Mouse (Mus musculus): ENCODE data around the gene Xdh. TPM values are rescaled to one million over a fixed set of nuclear protein-coding genes. Genes with fewer than 3 reads are reported as not detected.

Xdh gene
- polyA plus RNA-seq, 1 experiment, result 25.2 TPM

GRCm38 (mm10) chr17:73982871-73983270 lies 32.9 kb upstream of the Xdh start:
- TF ChIP-seq POLR2A (IDR thresholded peaks at IDR 0.05; ENCODE audit: control insufficient read depth, extremely low read depth, insufficient read depth, low read length, poor library complexity) (no peak), CTCF (IDR thresholded peaks at IDR 0.05; ENCODE audit: borderline replicate concordance, control insufficient read depth, extremely low read depth, insufficient read depth, low read length, poor library complexity) (no peak)
- Histone ChIP-seq H3K27ac (ENCODE audit: control insufficient read depth, insufficient read depth, low read length) (no peak overlapping the region), H3K4me3 (ENCODE audit: control insufficient read depth, insufficient read depth, low read length) (no peak overlapping the region), H3K36me3 (ENCODE audit: control insufficient read depth, insufficient read depth, low read length) (no peaks in the 10 kb centered on the region), H3K4me1 (replicated peaks; ENCODE audit: control insufficient read depth, insufficient read depth, low read length) (no peaks in the 10 kb centered on the region), H3K27me3 (ENCODE audit: control insufficient read depth, insufficient read depth, low read length) (no peaks in the 10 kb centered on the region)
- no peak for DNase-seq
- WGBS, result 92% methylated on average over 1 of the region's 1 CpGs

DNA sequence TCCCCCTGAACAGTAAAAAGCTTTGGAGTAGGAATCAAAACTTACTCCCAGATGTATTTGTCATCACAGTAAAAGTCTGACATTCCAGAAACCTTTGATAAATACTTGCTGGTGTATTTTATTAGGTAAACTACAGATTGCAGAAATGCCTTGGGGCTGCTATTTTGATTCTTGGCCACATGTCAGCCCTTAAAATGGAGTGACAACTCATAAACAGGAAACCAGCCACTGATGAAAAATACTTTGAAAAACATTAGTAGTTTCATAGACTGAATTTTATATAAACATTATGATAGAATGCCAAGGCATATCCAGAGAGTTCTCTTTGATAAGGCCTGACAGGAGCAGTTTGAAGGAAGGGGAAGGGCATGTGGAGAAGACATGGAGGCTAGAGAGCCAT lies 26.1 kb upstream of the Xdh start:
- no peak overlapping the region for H3K4me3 ChIP-seq (ENCODE audit: control insufficient read depth, insufficient read depth, low read length)
- TF ChIP-seq POLR2A (IDR thresholded peaks at IDR 0.05; ENCODE audit: control insufficient read depth, extremely low read depth, insufficient read depth, low read length, poor library complexity), result no peak
- no peak for TF ChIP-seq CTCF (IDR thresholded peaks at IDR 0.05; ENCODE audit: borderline replicate concordance, control insufficient read depth, extremely low read depth, insufficient read depth, low read length, poor library complexity)

GRCm38 (mm10) chr17:73972648-73973047 lies 22.7 kb upstream of the Xdh start:
- TF ChIP-seq POLR2A (IDR thresholded peaks at IDR 0.05; ENCODE audit: control insufficient read depth, extremely low read depth, insufficient read depth, low read length, poor library complexity) (no peak), CTCF (IDR thresholded peaks at IDR 0.05; ENCODE audit: borderline replicate concordance, control insufficient read depth, extremely low read depth, insufficient read depth, low read length, poor library complexity) (no peak)

More for the DNA sequence above, 26.1 kb upstream of the Xdh start:
- H3K27ac ChIP-seq (ENCODE audit: control insufficient read depth, insufficient read depth, low read length), result no peak overlapping the region
- no peak for DNase-seq
- no peaks in the 10 kb centered on the region for H3K27me3 ChIP-seq (ENCODE audit: control insufficient read depth, insufficient read depth, low read length)
- H3K4me1 ChIP-seq (replicated peaks; ENCODE audit: control insufficient read depth, insufficient read depth, low read length), result no peaks in the 10 kb centered on the region
- no peaks in the 10 kb centered on the region for H3K36me3 ChIP-seq (ENCODE audit: control insufficient read depth, insufficient read depth, low read length)

GRCm38 (mm10) chr17:73971291-73971690 lies 21.3 kb upstream of the Xdh start:
- H3K4me3 ChIP-seq (ENCODE audit: control insufficient read depth, insufficient read depth, low read length), result no peak overlapping the region
- no peak for DNase-seq
- no peaks in the 10 kb centered on the region for H3K4me1 ChIP-seq (replicated peaks; ENCODE audit: control insufficient read depth, insufficient read depth, low read length)
- H3K27me3 ChIP-seq (ENCODE audit: control insufficient read depth, insufficient read depth, low read length), result no peaks in the 10 kb centered on the region
- 94% methylated on average over 4 of the region's 4 CpGs for WGBS
- TF ChIP-seq POLR2A (IDR thresholded peaks at IDR 0.05; ENCODE audit: control insufficient read depth, extremely low read depth, insufficient read depth, low read length, poor library complexity) (no peak), CTCF (IDR thresholded peaks at IDR 0.05; ENCODE audit: borderline replicate concordance, control insufficient read depth, extremely low read depth, insufficient read depth, low read length, poor library complexity) (no peak)
- H3K27ac ChIP-seq (ENCODE audit: control insufficient read depth, insufficient read depth, low read length), result no peak overlapping the region
- no peaks in the 10 kb centered on the region for H3K36me3 ChIP-seq (ENCODE audit: control insufficient read depth, insufficient read depth, low read length)

More at GRCm38 (mm10) chr17:73972648-73973047, 22.7 kb upstream of the Xdh start:
- no peak for DNase-seq
- H3K4me3 ChIP-seq (ENCODE audit: control insufficient read depth, insufficient read depth, low read length), result no peak overlapping the region
- no peaks in the 10 kb centered on the region for H3K36me3 ChIP-seq (ENCODE audit: control insufficient read depth, insufficient read depth, low read length)
- no peaks in the 10 kb centered on the region for H3K4me1 ChIP-seq (replicated peaks; ENCODE audit: control insufficient read depth, insufficient read depth, low read length)
- H3K27ac ChIP-seq (ENCODE audit: control insufficient read depth, insufficient read depth, low read length), result no peak overlapping the region
- WGBS, result 94% methylated on average over 11 of the region's 11 CpGs
- no peaks in the 10 kb centered on the region for H3K27me3 ChIP-seq (ENCODE audit: control insufficient read depth, insufficient read depth, low read length)

DNA sequence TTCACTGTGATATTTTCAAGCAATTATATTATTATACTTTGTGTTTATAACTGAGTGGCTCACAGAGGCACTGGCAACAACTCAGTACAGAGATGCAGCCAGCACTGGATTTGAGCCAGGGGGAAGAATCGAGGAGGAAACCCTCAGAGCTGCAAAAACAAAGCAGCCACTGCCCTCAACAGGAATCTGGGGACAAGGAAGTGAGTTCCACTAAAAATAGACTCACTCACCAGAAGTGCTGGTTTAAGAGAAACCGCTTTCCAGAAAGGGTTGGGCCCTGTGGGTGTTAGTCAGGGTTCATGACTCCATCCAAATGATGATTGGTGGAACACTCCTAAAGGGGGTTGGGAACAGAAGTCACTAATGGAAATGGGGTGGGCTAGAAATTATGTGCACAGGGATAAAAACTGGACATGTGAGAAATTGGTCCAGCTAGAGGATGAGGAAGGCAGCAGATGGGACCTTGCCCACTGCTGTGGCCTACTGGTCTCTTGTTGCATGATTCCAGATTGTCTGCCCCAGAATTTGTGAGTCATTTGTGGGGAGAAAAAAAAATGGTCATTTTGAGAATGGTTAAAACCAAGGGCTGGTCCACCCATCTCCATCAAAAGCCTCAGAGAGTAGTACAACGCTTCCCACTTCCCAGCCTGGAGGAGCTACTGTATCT lies 20.5 kb upstream of the Xdh start:
- no peaks in the 10 kb centered on the region for H3K36me3 ChIP-seq (ENCODE audit: control insufficient read depth, insufficient read depth, low read length)
- TF ChIP-seq POLR2A (IDR thresholded peaks at IDR 0.05; ENCODE audit: control insufficient read depth, extremely low read depth, insufficient read depth, low read length, poor library complexity), result no peak
- TF ChIP-seq CTCF (IDR thresholded peaks at IDR 0.05; ENCODE audit: borderline replicate concordance, control insufficient read depth, extremely low read depth, insufficient read depth, low read length, poor library complexity), result no peak
- no peak overlapping the region for H3K4me3 ChIP-seq (ENCODE audit: control insufficient read depth, insufficient read depth, low read length)
- no peaks in the 10 kb centered on the region for H3K27me3 ChIP-seq (ENCODE audit: control insufficient read depth, insufficient read depth, low read length)
- WGBS, result 30% methylated on average over 3 of the region's 3 CpGs
- H3K4me1 ChIP-seq (replicated peaks; ENCODE audit: control insufficient read depth, insufficient read depth, low read length), result no peaks in the 10 kb centered on the region
- DNase-seq, result no peak
- H3K27ac ChIP-seq (ENCODE audit: control insufficient read depth, insufficient read depth, low read length), result no peak overlapping the region

GRCm38 (mm10) chr17:73964856-73965255 lies 14.9 kb upstream of the Xdh start:
- 98% methylated on average over 9 of the region's 9 CpGs for WGBS
- DNase-seq, result no peak
- no peaks in the 10 kb centered on the region for H3K27me3 ChIP-seq (ENCODE audit: control insufficient read depth, insufficient read depth, low read length)
- no peaks in the 10 kb centered on the region for H3K36me3 ChIP-seq (ENCODE audit: control insufficient read depth, insufficient read depth, low read length)
- H3K4me1 ChIP-seq (replicated peaks; ENCODE audit: control insufficient read depth, insufficient read depth, low read length), result no peaks in the 10 kb centered on the region
- TF ChIP-seq POLR2A (IDR thresholded peaks at IDR 0.05; ENCODE audit: control insufficient read depth, extremely low read depth, insufficient read depth, low read length, poor library complexity) (no peak), CTCF (IDR thresholded peaks at IDR 0.05; ENCODE audit: borderline replicate concordance, control insufficient read depth, extremely low read depth, insufficient read depth, low read length, poor library complexity) (no peak)
- no peak overlapping the region for H3K4me3 ChIP-seq (ENCODE audit: control insufficient read depth, insufficient read depth, low read length)
- H3K27ac ChIP-seq (ENCODE audit: control insufficient read depth, insufficient read depth, low read length), result no peak overlapping the region

- DNase-seq, result no peak
- H3K27ac ChIP-seq (ENCODE audit: control insufficient read depth, insufficient read depth, low read length), result no peak overlapping the region
- 56% methylated on average over 2 of the region's 2 CpGs for WGBS
Observed at GRCm38 (mm10) chr17:73962628-73963043, 12.6 kb upstream of the Xdh start.

More at GRCm38 (mm10) chr17:73962628-73963043, 12.6 kb upstream of the Xdh start:
- Histone ChIP-seq H3K27me3 (ENCODE audit: control insufficient read depth, insufficient read depth, low read length) (no peaks in the 10 kb centered on the region), H3K4me1 (replicated peaks; ENCODE audit: control insufficient read depth, insufficient read depth, low read length) (no peaks in the 10 kb centered on the region), H3K36me3 (ENCODE audit: control insufficient read depth, insufficient read depth, low read length) (no peaks in the 10 kb centered on the region), H3K4me3 (ENCODE audit: control insufficient read depth, insufficient read depth, low read length) (no peak overlapping the region)
- TF ChIP-seq CTCF (IDR thresholded peaks at IDR 0.05; ENCODE audit: borderline replicate concordance, control insufficient read depth, extremely low read depth, insufficient read depth, low read length, poor library complexity) (no peak), POLR2A (IDR thresholded peaks at IDR 0.05; ENCODE audit: control insufficient read depth, extremely low read depth, insufficient read depth, low read length, poor library complexity) (no peak)

All from thymus, adult 2 months (tissue).